Mouse (Mus musculus): ENCODE measurements around the gene Nfyc.

DNA sequence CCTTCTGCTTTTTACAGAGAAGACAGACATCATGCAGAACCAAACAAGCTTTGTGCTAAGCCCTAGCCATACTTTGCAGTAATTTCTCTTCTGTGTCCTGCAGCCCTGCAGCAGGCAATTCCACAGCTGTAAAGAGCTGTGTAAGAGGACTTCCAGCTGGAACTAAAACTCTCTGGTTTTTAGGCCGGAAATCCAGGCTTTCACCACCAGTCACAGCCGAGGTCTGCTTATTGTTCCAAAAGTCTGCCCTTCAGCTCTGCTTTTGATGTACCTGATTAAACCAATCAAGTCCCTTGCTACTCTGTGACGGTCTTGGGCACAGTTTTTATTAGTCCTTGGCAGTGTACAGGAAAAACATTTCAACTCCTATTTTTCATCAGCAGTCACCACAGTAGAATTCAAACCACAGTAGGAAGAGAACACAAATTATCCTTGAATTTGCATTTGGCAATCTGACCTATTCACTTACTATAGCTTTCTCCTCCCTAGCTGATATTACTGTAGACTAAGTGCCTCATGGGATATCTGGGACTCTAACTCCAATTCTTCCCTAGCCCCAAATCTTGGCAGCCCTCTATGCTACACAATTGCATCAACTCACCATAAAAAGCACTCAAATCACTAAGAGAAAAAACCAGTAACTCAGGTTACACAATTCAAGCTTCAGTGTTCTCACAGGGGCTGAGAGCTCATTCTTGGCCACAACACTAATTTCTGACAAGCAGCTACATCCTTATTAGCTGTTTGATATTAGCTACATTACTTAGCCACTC lies 14.2 kb downstream of the Nfyc start:
- TF ChIP-seq TAL1 (IDR thresholded peaks at IDR 0.05; ENCODE audit: low read length) (no peak), GATA1 (IDR thresholded peaks at IDR 0.05; ENCODE audit: low read length) (no peak)
